Mouse (Mus musculus): ENCODE measurements around the gene Nudt7.

DNA sequence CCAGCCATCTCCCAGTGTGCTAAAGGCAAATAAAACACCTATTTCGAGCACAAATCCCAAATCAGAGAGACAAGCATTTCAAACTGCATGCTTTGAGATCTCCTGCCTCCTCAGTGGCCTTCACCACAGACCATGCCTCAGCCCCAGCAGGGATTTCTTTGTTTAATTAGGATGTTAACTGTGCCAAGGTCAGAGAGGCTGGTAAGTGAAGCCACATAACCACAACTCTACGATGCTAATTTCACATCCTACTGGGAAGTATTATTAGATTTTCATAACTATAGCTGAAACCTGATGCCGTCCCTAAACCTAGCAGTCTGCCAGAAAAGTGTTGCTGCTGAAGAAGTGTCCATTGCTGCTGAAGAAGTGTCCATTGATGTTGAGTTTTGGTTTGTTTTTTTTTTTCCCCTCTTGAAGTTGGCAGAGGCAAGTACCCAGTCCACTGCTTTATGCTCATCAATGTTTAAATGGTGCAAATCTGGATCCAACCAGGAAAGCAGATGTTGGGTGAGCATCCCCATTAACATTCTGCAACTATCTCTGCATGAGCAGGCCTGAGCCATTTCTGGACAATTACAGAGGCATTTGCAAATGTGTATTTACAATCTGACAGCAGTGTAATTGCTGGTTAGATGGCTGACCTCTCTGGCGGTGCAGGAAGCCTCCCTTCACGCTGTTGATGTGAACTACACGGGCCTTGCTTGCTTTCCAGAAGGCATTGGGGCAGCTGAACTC, 20.1 kb downstream of the Nudt7 start:
- TF ChIP-seq POLR2A (IDR thresholded peaks at IDR 0.05; ENCODE audit: control insufficient read depth, low read depth, low read length) (no peak), CTCF (IDR thresholded peaks at IDR 0.05; ENCODE audit: control insufficient read depth, insufficient read depth, insufficient replicate concordance, low read depth, low read length) (no peak)
